Mouse (Mus musculus) liver, embryonic 15.5 days (tissue): ENCODE results near the gene Wdr49. TPM values are rescaled to one million over a fixed set of nuclear protein-coding genes. Genes with fewer than 3 reads are reported as not detected.
A peak's percentile ranks its signal among the peaks of the same experiment; 100 is the strongest.

ENCODE experiments used
- ATAC-seq: fragments of 200-750 bp; cut with Nextera tagmentation; 2 replicates; pipeline ENCODE4 v1.8.0; 2017; ENCODE audit warnings: moderate number of reproducible peaks, mild to moderate bottlenecking, moderate library complexity; ENCODE audit not compliant: insufficient read depth
- H3K27ac ChIP-seq: fragments of 300-500 bp; sonication (generic); replicated peaks from 2 replicates; pipeline ENCODE4 v1.5.1; 2015; ENCODE audit warnings: mild to moderate bottlenecking, inconsistent platforms
- H3K27me3 ChIP-seq: fragments of 300-500 bp; sonication (generic); 2 replicates; pipeline ENCODE4 v1.6.1; 2015; ENCODE audit warnings: mild to moderate bottlenecking, inconsistent platforms
- H3K36me3 ChIP-seq: fragments of 300-500 bp; sonication (generic); replicated peaks from 2 replicates; pipeline ENCODE4 v1.6.1; 2015; ENCODE audit warnings: moderate library complexity, mild to moderate bottlenecking, inconsistent platforms
- H3K4me1 ChIP-seq: fragments of 300-500 bp; sonication (generic); replicated peaks from 2 replicates; pipeline ENCODE4 v1.6.1; 2015; ENCODE audit warnings: inconsistent platforms
- H3K4me2 ChIP-seq: fragments of 300-500 bp; sonication (generic); 2 replicates; pipeline ENCODE4 v1.6.1; 2015; ENCODE audit warnings: moderate library complexity, mild to moderate bottlenecking, inconsistent platforms
- H3K4me3 ChIP-seq: fragments of 300-500 bp; sonication (generic); replicated peaks from 2 replicates; pipeline ENCODE4 v1.5.1; 2015; ENCODE audit warnings: mild to moderate bottlenecking, inconsistent platforms
- H3K9ac ChIP-seq: fragments of 300-500 bp; sonication (generic); 2 replicates; pipeline ENCODE4 v1.6.1; 2015; ENCODE audit warnings: moderate library complexity, mild to moderate bottlenecking, inconsistent platforms
- H3K9me3 ChIP-seq: fragments of 300-500 bp; sonication (generic); replicated peaks from 2 replicates; pipeline ENCODE4 v1.6.1; 2016; ENCODE audit warnings: inconsistent platforms
- whole genome bisulfite sequencing: fragments of 180-500 bp; shearing (Covaris S2); methylation state at CpG from one replicate; pipeline ENCODE4 v1.1.7; 2015; ENCODE audit warnings: mixed read lengths; ENCODE audit not compliant: insufficient replicate concordance; 5-methylcytosine and 5-hydroxymethylcytosine counted together
- polyA plus RNA-seq: library from polyadenylated mRNA; unstranded; fragments of >200 nt; fragmentation: Nextera tagmentation; extraction: Ambion mirVana; gene quantifications from 2 replicates; pipeline ENCODE4 v1.2.1, GENCODE M21; 2015

Wdr49 gene
- polyA plus RNA-seq, 1 experiment from 2014 or later = not detected

- no peak overlapping the region for H3K4me2 ChIP-seq
- WGBS = 72% methylated on average over 4 of the region's 4 CpGs
- no peak overlapping the region for H3K9ac ChIP-seq
- no peaks in the 10 kb centered on the region for H3K4me1 ChIP-seq
- ATAC-seq = no peak
- H3K27ac ChIP-seq = no peak overlapping the region
- no peaks in the 10 kb centered on the region for H3K9me3 ChIP-seq
- H3K36me3 ChIP-seq = no peaks in the 10 kb centered on the region
- no peak overlapping the region for H3K4me3 ChIP-seq
- H3K27me3 ChIP-seq = no peaks in the 10 kb centered on the region
These were observed 86.0 kb downstream of the Wdr49 start for GRCm38 (mm10) chr3:75395918-75396317.

DNA sequence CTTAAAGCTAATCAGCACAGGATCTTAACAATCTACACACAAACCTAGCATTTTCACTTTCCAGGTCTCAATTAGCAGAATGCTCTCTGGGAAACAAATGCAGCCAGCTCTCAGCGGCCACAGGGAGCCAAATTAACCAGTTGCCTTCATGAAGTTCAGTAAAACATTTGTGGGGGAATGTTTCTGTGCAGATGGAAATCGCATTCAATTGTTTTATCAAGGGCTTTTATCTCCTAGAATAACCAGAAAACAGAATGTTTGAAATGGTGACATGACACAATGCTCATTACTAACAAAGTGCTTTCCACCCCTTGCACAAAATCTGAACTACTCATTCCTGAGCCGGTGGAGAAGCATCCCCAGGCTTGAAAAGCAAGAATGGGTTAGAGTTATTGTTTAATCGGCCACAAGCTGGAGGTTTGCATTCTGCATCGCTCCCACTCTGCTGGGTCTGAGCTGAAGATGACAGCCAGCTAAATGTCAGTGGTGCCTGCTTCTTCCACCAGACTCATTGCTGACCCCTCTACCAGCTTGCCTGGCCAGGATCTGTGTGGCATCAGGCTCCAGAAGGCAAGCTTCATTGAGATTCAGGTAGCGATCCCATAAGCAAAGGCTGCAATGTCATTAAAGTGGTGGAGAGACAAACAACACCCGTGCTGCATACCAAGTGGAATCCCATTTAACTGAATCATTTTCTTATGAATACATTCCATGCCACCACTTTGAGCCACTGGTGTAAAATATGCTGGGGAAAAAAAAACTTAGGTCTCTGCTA is 86.6 kb downstream of the Wdr49 start:
- Histone ChIP-seq H3K27ac (no peak overlapping the region), H3K36me3 (no peaks in the 10 kb centered on the region), H3K4me1 (no peaks in the 10 kb centered on the region), H3K9ac (no peak overlapping the region), H3K27me3 (no peaks in the 10 kb centered on the region), H3K4me3 (no peak overlapping the region), H3K9me3 (no peaks in the 10 kb centered on the region), H3K4me2 (no peak overlapping the region)
- ATAC-seq = no peak
- 52% methylated on average over 7 of the region's 7 CpGs for WGBS

DNA sequence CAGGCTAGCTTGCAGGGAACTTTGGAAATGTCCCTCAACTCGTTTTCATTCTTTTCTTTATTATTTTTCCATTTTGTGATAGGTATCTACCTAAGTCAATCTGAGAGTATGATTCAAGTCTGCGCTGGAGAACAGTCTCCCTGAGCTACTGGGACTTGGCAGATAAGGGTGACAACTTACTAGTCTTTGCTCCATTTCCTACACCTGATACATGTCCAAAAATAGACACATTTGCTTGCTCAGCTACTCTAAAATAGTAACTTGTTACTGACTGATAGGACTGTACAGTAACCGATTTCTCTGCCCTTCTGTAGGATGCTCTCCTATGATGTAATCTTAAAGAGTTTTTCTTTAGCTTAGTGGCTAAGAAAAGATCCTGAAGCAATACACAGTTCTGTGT is 87.5 kb downstream of the Wdr49 start:
- Histone ChIP-seq H3K4me2 (no peak overlapping the region), H3K9me3 (no peaks in the 10 kb centered on the region), H3K4me1 (no peaks in the 10 kb centered on the region), H3K4me3 (no peak overlapping the region), H3K27me3 (no peaks in the 10 kb centered on the region), H3K27ac (no peak overlapping the region), H3K36me3 (no peaks in the 10 kb centered on the region), H3K9ac (no peak overlapping the region)
- 50% methylated on average over 3 of the region's 3 CpGs for WGBS
- no peak for ATAC-seq

GRCm38 (mm10) chr3:75381776-75382175 is 100.2 kb downstream of the Wdr49 start:
- H3K4me1 ChIP-seq = no peaks in the 10 kb centered on the region
- H3K4me3 ChIP-seq = no peak overlapping the region
- H3K9ac ChIP-seq = no peak overlapping the region
- H3K27ac ChIP-seq = no peak overlapping the region
- 41% methylated on average over 2 of the region's 2 CpGs for WGBS
- no peak for ATAC-seq
- H3K9me3 ChIP-seq = no peaks in the 10 kb centered on the region
- H3K4me2 ChIP-seq = no peak overlapping the region
- no peaks in the 10 kb centered on the region for H3K27me3 ChIP-seq
- H3K36me3 ChIP-seq = no peaks in the 10 kb centered on the region

DNA sequence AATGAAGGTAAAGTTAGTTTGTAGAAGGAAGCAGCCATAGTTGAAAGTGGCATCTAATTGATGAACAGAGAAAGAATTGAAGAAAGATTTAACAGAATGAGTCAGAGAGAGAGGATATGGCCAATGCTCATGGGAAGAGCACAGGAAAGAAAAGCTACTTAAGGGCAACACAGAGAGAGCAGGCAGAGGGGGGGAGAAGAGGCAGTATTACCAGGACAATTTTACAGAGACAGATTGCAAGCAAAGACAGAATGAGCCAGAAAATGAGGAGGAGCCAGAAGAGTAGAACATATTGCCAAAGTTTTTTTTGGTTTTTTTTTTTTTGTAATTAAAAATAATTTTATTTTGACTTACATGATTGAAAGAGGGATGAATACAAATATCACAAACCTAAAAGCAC is 128.0 kb downstream of the Wdr49 start:
- no peaks in the 10 kb centered on the region for H3K4me1 ChIP-seq
- H3K27ac ChIP-seq = no peak overlapping the region
- H3K36me3 ChIP-seq = no peaks in the 10 kb centered on the region
- no peak overlapping the region for H3K9ac ChIP-seq
- H3K4me3 ChIP-seq = no peak overlapping the region
- ATAC-seq = no peak
- no peaks in the 10 kb centered on the region for H3K9me3 ChIP-seq
- H3K4me2 ChIP-seq = no peak overlapping the region
- H3K27me3 ChIP-seq = no peaks in the 10 kb centered on the region

DNA sequence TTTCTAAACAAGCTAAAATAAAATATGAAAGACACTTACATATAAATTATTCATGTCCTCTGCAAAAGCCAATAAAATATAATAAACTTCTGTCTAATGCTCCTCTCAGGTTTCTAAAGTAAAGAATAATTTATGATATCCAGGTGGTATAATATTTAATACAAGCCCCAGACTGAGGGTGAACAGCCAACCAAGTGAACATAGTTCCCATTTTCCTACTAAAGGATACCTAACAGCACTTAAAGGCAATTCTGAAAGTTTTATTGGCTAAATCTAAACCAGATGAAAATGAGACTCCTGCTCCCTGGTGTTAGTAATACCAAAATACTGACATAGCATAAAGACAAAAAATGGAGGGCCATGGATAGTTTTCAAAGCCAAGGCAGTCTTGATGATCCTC is 144.8 kb downstream of the Wdr49 start:
- no peak overlapping the region for H3K27ac ChIP-seq
- no peaks in the 10 kb centered on the region for H3K4me1 ChIP-seq
- H3K36me3 ChIP-seq = no peaks in the 10 kb centered on the region
- no peaks in the 10 kb centered on the region for H3K27me3 ChIP-seq
- no peak overlapping the region for H3K4me3 ChIP-seq
- ATAC-seq = no peak
- H3K9me3 ChIP-seq = no peaks in the 10 kb centered on the region
- no peak overlapping the region for H3K9ac ChIP-seq
- H3K4me2 ChIP-seq = no peak overlapping the region

- no peaks in the 10 kb centered on the region for H3K4me1 ChIP-seq
- no peak for ATAC-seq
- H3K4me2 ChIP-seq = no peak overlapping the region
- H3K4me3 ChIP-seq = no peak overlapping the region
- no peak overlapping the region for H3K9ac ChIP-seq
- WGBS = 51% methylated on average over 4 of the region's 4 CpGs
- H3K9me3 ChIP-seq = no peaks in the 10 kb centered on the region
- no peaks in the 10 kb centered on the region for H3K36me3 ChIP-seq
- H3K27me3 ChIP-seq = no peaks in the 10 kb centered on the region
- H3K27ac ChIP-seq = no peak overlapping the region
These were observed 161.0 kb downstream of the Wdr49 start for GRCm38 (mm10) chr3:75320999-75321398.

GRCm38 (mm10) chr3:75308861-75309260 is 173.1 kb downstream of the Wdr49 start:
- Histone ChIP-seq H3K4me2 (no peak overlapping the region), H3K4me1 (no peaks in the 10 kb centered on the region), H3K36me3 (no peaks in the 10 kb centered on the region), H3K9ac (no peak overlapping the region), H3K27ac (no peak overlapping the region), H3K27me3 (no peaks in the 10 kb centered on the region), H3K9me3 (no peaks in the 10 kb centered on the region), H3K4me3 (no peak overlapping the region)
- no peak for ATAC-seq
- 51% methylated on average over 4 of the region's 4 CpGs for WGBS

DNA sequence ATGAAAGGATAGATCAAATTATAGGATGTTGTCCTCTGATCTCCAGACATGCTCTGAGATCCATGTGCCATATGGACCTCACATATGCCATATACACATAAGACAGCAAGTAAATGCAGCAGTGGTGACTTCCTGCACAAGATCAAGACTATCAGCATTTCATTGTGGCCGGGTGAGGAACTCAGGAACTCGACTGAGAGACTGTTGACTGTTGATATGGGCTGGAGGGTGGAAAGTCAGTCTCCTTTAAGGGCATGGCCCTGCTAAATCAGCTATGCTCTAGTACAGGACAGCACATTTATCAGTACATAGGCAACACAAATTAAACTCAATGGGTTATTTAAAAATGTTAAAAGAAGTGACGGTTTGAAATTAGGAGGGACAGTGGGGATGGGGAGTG is 173.7 kb downstream of the Wdr49 start:
- H3K27ac ChIP-seq = no peak overlapping the region
- ATAC-seq = 0 out of 2 replicates have a peak, but pooled peaks have one; percentile 37
- H3K9me3 ChIP-seq = no peaks in the 10 kb centered on the region
- H3K9ac ChIP-seq = no peak overlapping the region
- no peaks in the 10 kb centered on the region for H3K27me3 ChIP-seq
- no peaks in the 10 kb centered on the region for H3K4me1 ChIP-seq
- WGBS = 13% methylated on average over 3 of the region's 3 CpGs
- no peak overlapping the region for H3K4me2 ChIP-seq
- no peaks in the 10 kb centered on the region for H3K36me3 ChIP-seq
- H3K4me3 ChIP-seq = no peak overlapping the region

DNA sequence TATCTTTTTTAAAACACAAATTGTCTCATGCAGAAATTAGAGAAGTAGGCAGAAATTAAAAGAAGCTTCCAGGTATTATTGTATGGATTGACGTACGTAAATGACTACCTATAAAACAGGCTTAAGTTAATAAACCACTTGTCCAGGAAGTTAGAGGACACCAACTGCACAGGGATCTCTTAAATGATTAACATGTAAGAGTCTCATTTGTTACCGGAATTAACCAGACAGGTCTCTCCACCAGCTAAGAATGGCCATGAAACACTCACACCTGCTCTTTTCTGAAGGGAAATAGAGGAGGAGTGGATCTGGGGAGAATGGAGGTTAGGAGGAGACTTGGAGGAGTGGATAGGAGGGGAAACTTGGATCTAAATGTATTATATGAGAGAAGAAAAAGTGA is 176.4 kb downstream of the Wdr49 start:
- 73% methylated on average over 3 of the region's 3 CpGs for WGBS
- Histone ChIP-seq H3K27ac (no peak overlapping the region), H3K4me1 (no peaks in the 10 kb centered on the region), H3K9ac (no peak overlapping the region), H3K4me3 (no peak overlapping the region), H3K27me3 (no peaks in the 10 kb centered on the region), H3K9me3 (no peaks in the 10 kb centered on the region), H3K36me3 (no peaks in the 10 kb centered on the region), H3K4me2 (no peak overlapping the region)
- ATAC-seq = no peak

- Histone ChIP-seq H3K27me3 (no peaks in the 10 kb centered on the region), H3K4me1 (no peaks in the 10 kb centered on the region), H3K27ac (no peak overlapping the region), H3K4me3 (no peak overlapping the region), H3K4me2 (no peak overlapping the region), H3K9ac (no peak overlapping the region), H3K9me3 (no peaks in the 10 kb centered on the region), H3K36me3 (no peaks in the 10 kb centered on the region)
- 64% methylated on average over 5 of the region's 5 CpGs for WGBS
- ATAC-seq = no peak
These were observed 177.3 kb downstream of the Wdr49 start for GRCm38 (mm10) chr3:75304621-75305020.

- no peak overlapping the region for H3K4me2 ChIP-seq
- H3K27ac ChIP-seq = no peak overlapping the region
- no peak overlapping the region for H3K9ac ChIP-seq
- H3K4me1 ChIP-seq = no peaks in the 10 kb centered on the region
- WGBS = 72% methylated on average over 2 of the region's 2 CpGs
- ATAC-seq = no peak
- no peaks in the 10 kb centered on the region for H3K36me3 ChIP-seq
- H3K9me3 ChIP-seq = no peaks in the 10 kb centered on the region
- H3K27me3 ChIP-seq = no peaks in the 10 kb centered on the region
- no peak overlapping the region for H3K4me3 ChIP-seq
These were observed 180.9 kb downstream of the Wdr49 start for GRCm38 (mm10) chr3:75301072-75301471.
